Mouse (Mus musculus) liver, embryonic 12.5 days (tissue): ENCODE results near the gene Tssk1. TPM values are rescaled to one million over a fixed set of nuclear protein-coding genes. Genes with fewer than 3 reads are reported as not detected.

ENCODE experiments used
- ATAC-seq: fragments of 200-750 bp; cut with Nextera tagmentation; 2 replicates; pipeline ENCODE4 v1.8.0; 2017; ENCODE audit warnings: moderate number of reproducible peaks, mild to moderate bottlenecking, moderate library complexity
- H3K27ac ChIP-seq: fragments of 300-500 bp; sonication (generic); 2 replicates; pipeline ENCODE4 v1.5.1; 2016; ENCODE audit warnings: mild to moderate bottlenecking
- H3K27me3 ChIP-seq: fragments of 300-500 bp; sonication (generic); replicated peaks from 2 replicates; pipeline ENCODE4 v1.6.1; 2016; ENCODE audit warnings: mild to moderate bottlenecking, moderate library complexity
- H3K36me3 ChIP-seq: fragments of 300-500 bp; sonication (generic); 2 replicates; pipeline ENCODE4 v1.6.1; 2016; ENCODE audit warnings: mild to moderate bottlenecking, moderate library complexity
- H3K4me1 ChIP-seq: fragments of 300-500 bp; sonication (generic); 2 replicates; pipeline ENCODE4 v1.6.1; 2016
- H3K4me2 ChIP-seq: fragments of 300-500 bp; sonication (generic); 2 replicates; pipeline ENCODE4 v1.6.1; 2016; ENCODE audit warnings: mild to moderate bottlenecking, moderate library complexity
- H3K4me3 ChIP-seq: fragments of 300-500 bp; sonication (generic); 2 replicates; pipeline ENCODE4 v1.5.1; 2016; ENCODE audit warnings: mild to moderate bottlenecking, moderate library complexity
- H3K9ac ChIP-seq: fragments of 300-500 bp; sonication (generic); 2 replicates; pipeline ENCODE4 v1.6.1; 2016; ENCODE audit warnings: mild to moderate bottlenecking, moderate library complexity
- H3K9me3 ChIP-seq: fragments of 300-500 bp; sonication (generic); replicated peaks from 2 replicates; pipeline ENCODE4 v1.6.1; 2016; ENCODE audit warnings: mild to moderate bottlenecking, moderate library complexity
- WGBS: fragments of 180-500 bp; shearing (Covaris S2); methylation state at CpG from one replicate; pipeline ENCODE4 v1.1.7; 2016; ENCODE audit not compliant: insufficient replicate concordance; 5-methylcytosine and 5-hydroxymethylcytosine counted together
- polyA plus RNA-seq: library from polyadenylated mRNA; unstranded; fragments of >200 nt; fragmentation: Nextera tagmentation; extraction: Ambion mirVana; gene quantifications from 2 replicates; pipeline ENCODE4 v1.2.1, GENCODE M21; 2016

Gene Tssk1
- polyA plus RNA-seq, 1 experiment from 2014 or later: not detected

DNA sequence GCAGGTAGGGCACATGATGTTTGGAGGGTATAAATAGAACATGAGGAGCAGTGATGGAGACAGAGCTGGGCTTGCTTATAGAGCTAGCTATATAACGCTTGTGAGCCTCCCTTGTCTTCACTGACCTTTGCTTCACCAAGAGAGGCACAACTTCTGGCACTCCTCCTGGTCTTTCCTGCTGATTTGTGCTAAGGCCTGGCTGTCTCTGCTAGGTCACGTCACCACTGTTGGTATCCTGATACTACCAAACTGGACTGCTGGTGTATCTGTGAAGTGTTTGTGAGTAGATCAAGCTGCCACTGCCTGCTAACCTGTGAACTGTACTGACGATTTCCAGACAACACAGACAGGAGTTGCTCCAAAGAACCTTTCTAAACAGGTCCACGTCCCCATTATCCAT, 18.8 kb upstream of the Tssk1 start:
- Histone ChIP-seq H3K36me3 (peaks cover 39% of the 10 kb centered on the region), H3K4me3 (no peak overlapping the region), H3K9ac (no peak overlapping the region), H3K4me2 (no peak overlapping the region), H3K27ac (no peak overlapping the region), H3K9me3 (no peaks in the 10 kb centered on the region), H3K4me1 (peaks cover 51% of the 10 kb centered on the region), H3K27me3 (no peaks in the 10 kb centered on the region)
- ATAC-seq: no peak
- 79% methylated on average over 4 of the region's 4 CpGs for WGBS

DNA sequence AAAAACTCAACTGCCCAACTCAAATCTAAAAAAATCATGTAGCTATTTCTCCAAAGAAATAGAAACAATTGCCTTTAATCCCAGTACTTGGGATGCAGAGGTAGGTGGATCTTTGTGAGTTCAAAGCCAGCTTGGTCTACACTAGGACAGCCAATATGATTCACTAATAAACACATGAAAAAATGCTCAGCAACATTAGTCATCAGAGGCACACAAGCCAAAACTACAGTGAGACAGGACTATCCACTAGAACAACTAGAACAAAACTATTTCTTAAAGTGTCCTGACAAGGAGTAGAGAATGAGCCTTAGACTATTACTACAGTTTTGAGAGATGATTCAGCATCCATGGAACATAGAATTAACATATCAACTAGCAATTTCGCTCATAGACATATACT, 17.9 kb upstream of the Tssk1 start:
- WGBS: 64% methylated on average over 1 of the region's 1 CpGs
- no peak overlapping the region for H3K4me3 ChIP-seq
- peaks cover 41% of the 10 kb centered on the region for H3K4me1 ChIP-seq

DNA sequence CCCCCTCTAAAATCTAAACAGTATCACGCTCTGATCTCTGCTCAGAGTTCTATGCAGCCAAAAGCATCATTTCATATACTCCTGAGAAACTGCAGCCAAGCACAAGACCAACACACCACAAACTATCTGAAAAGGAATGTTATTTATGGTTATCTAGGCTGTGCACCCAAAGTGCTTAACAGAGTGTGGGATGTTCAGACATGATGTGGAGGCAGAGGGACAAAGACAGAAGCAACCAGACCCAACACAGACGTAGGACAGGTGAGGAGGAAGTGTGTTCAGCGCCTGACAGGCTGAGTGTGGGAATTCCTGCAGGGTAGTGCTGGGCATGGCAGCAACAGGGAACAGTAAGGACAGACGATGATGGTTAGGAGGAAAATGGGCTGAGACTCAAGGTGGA, 14.5 kb upstream of the Tssk1 start:
- ATAC-seq: no peak
- no peak overlapping the region for H3K9ac ChIP-seq
- peaks cover 38% of the 10 kb centered on the region for H3K36me3 ChIP-seq
- peaks cover 16% of the 10 kb centered on the region; the same call in 1 of the 2 replicates for H3K4me1 ChIP-seq
- no peak overlapping the region for H3K4me2 ChIP-seq
- H3K27ac ChIP-seq: no peak overlapping the region
- H3K9me3 ChIP-seq: no peaks in the 10 kb centered on the region
- no peak overlapping the region for H3K4me3 ChIP-seq
- 74% methylated on average over 4 of the region's 4 CpGs for WGBS
- no peaks in the 10 kb centered on the region for H3K27me3 ChIP-seq

More for the DNA sequence above, 17.9 kb upstream of the Tssk1 start:
- Histone ChIP-seq H3K9ac (no peak overlapping the region), H3K36me3 (peaks cover 35% of the 10 kb centered on the region), H3K9me3 (no peaks in the 10 kb centered on the region), H3K27me3 (no peaks in the 10 kb centered on the region), H3K4me2 (no peak overlapping the region), H3K27ac (no peak overlapping the region)
- no peak for ATAC-seq

DNA sequence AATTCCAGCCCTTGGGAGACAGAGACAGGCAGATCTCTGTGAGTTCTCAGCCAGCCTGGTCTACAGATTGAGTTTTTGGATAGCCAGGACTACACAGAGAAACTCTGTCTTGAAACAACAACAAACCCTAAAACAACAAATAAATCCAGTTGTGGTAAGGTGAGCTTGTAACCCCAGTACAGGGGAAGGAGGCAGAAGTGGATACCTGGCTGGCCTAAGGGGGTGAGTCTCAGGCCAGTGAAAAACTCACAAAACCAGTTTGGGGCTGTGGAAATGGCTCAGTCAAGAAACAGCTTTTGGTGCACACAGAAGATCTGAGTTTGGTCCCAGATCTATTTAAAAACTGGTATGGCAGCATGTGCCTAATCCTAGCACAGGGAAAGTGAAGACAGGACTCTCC, 11.8 kb upstream of the Tssk1 start:
- H3K9ac ChIP-seq: no peak overlapping the region
- H3K27ac ChIP-seq: no peak overlapping the region
- H3K36me3 ChIP-seq: peaks cover 35% of the 10 kb centered on the region
- H3K27me3 ChIP-seq: no peaks in the 10 kb centered on the region
- no peak overlapping the region for H3K4me3 ChIP-seq
- no peaks in the 10 kb centered on the region for H3K9me3 ChIP-seq
- peaks cover 25% of the 10 kb centered on the region for H3K4me1 ChIP-seq
- no peak overlapping the region for H3K4me2 ChIP-seq
- ATAC-seq: no peak

DNA sequence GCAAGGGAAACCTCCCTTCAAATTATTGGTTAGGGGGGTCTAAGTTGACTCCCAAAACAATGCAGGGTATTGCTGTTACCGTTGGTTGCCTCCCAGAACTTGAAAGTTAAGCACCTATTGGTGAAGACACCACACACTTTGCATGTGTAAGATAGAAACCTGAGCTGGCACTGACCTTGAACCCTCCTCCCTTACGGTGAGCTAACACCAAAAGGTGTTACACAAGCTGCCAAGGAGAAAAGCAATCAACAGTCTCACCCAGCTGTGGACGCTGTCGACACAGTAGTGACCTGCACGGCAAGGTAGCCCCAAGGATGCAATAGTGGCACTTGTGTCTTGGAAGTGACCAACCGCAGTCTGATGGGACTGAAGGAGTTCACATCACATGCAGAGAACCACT, 9.9 kb upstream of the Tssk1 start:
- Histone ChIP-seq H3K9me3 (no peaks in the 10 kb centered on the region), H3K4me1 (peaks cover 25% of the 10 kb centered on the region), H3K4me3 (no peak overlapping the region), H3K9ac (no peak overlapping the region), H3K36me3 (peaks cover 23% of the 10 kb centered on the region), H3K4me2 (no peak overlapping the region), H3K27me3 (no peaks in the 10 kb centered on the region), H3K27ac (no peak overlapping the region)
- no peak for ATAC-seq
- WGBS: 70% methylated on average over 6 of the region's 6 CpGs

DNA sequence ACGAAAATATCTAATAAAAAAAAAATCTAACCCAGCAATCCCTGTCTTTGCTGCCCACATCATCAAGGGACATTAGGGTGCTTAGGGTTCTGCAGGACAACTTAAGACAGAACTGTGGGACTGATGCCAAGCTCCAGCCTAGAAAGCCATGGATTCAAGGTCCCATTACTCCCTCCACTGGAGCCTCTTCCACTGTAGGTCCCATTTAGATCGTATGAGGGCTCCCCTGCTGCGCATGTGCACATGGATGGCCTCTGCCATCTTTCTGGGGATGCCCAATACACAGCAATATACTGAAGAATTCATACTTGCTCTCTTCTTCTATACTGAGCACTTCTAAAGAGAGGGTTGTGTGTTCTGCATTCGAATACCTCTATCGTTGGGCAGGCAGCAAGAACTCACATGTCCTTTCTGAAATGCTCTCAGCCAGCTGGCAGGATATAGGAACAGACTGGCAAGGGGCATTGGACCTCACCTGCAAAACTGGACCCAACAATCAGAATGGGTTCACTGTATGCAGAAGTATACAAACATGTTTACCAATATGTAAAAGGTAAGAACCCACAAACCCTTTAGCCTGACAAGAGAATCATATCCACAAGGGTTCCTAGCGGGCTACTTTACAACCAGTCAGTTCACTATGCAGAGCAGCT, 4.2 kb upstream of the Tssk1 start:
- WGBS: 79% methylated on average over 6 of the region's 6 CpGs
- H3K36me3 ChIP-seq: peaks cover 7% of the 10 kb centered on the region; the same call in 1 of the 2 replicates
- peak overlapping the region; percentile 98; the same call in 1 of the 2 replicates for H3K9ac ChIP-seq
- peak overlapping the region; percentile 81 for H3K4me2 ChIP-seq
- peak overlapping the region; percentile 93 for H3K4me3 ChIP-seq
- H3K9me3 ChIP-seq: no peaks in the 10 kb centered on the region
- peaks cover 35% of the 10 kb centered on the region for H3K4me1 ChIP-seq
- no peak for ATAC-seq
- no peak overlapping the region for H3K27ac ChIP-seq
- peaks cover 5% of the 10 kb centered on the region; the same call in 1 of the 2 replicates for H3K27me3 ChIP-seq

DNA sequence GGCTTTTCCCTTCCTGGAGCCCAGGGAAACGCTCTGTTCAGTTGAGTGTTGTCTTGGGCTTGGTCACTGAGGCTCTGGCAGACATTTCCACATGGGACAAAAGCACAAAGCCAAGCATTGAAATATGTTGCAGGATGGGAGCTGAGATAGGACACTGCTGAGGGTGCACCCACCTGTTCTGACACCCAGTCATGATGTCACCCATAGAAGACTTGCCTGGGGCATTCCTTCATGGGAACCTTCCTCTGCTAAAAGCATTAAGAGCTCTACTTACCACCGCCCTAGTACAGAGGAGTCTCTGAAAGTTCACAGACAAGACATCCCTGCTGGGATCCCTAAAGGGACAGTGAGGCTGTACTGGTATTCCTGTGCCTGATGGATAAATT, 3.7 kb upstream of the Tssk1 start:
- Histone ChIP-seq H3K9me3 (no peaks in the 10 kb centered on the region), H3K9ac (peak overlapping the region; percentile 98), H3K36me3 (peaks cover 7% of the 10 kb centered on the region; the same call in 1 of the 2 replicates), H3K27ac (peak overlapping the region; percentile 91), H3K27me3 (peaks cover 5% of the 10 kb centered on the region; the same call in 1 of the 2 replicates), H3K4me1 (peaks cover 32% of the 10 kb centered on the region), H3K4me3 (peak overlapping the region; percentile 93), H3K4me2 (peak overlapping the region; percentile 81)
- no peak for ATAC-seq
- WGBS: 60% methylated on average over 2 of the region's 2 CpGs

DNA sequence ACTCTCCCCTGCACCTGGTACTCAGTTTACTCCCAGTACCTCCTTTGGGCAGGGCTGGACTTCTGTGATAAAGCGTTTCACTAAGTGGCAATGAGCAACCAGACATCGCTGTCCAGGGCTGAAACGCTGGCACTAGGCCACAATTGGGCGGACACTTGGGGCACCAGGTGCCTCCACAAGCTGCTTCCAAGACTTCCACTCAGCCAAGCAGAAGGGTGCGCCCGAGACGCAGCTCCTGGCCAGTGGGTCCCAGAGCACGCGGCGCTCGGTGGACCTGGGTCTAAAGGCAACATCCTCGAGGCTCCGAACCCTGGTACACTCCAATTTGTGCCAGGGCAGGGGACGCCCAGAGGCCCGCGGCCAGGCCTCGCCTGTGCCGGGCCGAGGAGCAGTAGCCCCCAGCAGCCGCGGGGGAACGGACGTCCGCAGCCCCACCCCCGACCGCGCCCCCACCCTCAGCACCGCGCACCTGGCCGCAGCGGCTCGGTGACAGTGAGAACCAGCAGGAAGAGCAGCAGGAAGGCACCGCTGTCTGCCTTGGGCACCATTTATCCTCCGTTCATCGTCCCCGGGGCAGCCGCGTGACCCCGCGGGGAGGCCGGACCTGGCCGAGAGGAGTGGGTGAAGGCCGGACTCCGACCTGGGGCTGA, 3.0 kb upstream of the Tssk1 start:
- H3K9me3 ChIP-seq: no peaks in the 10 kb centered on the region

DNA sequence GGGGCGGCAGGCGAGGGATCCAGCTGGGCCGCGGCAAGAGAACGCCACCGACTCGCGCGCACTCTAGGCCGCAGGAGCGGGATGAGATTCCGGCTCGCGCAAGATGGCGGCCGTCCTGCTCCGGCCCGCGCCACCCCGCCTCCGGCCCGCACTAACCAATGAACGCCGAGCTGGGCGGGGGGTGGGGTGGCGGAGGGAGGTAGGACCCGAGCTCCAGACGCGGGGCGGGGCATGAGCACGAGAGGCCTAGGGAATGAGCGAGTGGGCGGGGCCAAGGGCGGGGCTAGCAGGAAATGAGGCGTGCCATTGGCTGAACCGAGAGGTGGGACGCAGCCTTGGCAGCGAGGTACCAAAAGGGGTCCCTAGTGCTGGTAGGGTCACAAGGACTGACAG, 2.5 kb upstream of the Tssk1 start, which contains the start of gene Gm20518:
TSS of gene Gm20518 (minus strand) at position 105 of the 393 bp plus-strand sequence.
- Histone ChIP-seq H3K4me3 (peak within 1 kb of the TSS; percentile 93), H3K9me3 (no peaks in the 10 kb centered on the region), H3K27ac (peak within 1 kb of the TSS; percentile 91), H3K4me1 (peaks cover 25% of the 10 kb centered on the region), H3K9ac (peak within 1 kb of the TSS; percentile 98), H3K27me3 (peaks cover 11% of the 10 kb centered on the region; the same call in 1 of the 2 replicates), H3K36me3 (peaks cover 7% of the 10 kb centered on the region; the same call in 1 of the 2 replicates), H3K4me2 (peak within 1 kb of the TSS; percentile 81)
- under 1% methylated on average over 37 of the region's 38 CpGs for WGBS
- ATAC-seq: peak; percentile 97

More for the DNA sequence above, 3.0 kb upstream of the Tssk1 start:
- WGBS: under 1% methylated on average over 44 of the region's 44 CpGs
- peak; percentile 73 for ATAC-seq
- H3K9ac ChIP-seq: peak overlapping the region; percentile 98
- H3K4me1 ChIP-seq: peaks cover 25% of the 10 kb centered on the region
- peaks cover 7% of the 10 kb centered on the region; the same call in 1 of the 2 replicates for H3K27me3 ChIP-seq
- peak overlapping the region; percentile 81 for H3K4me2 ChIP-seq
- H3K4me3 ChIP-seq: peak overlapping the region; percentile 93
- H3K36me3 ChIP-seq: peaks cover 7% of the 10 kb centered on the region; the same call in 1 of the 2 replicates
- peak overlapping the region; percentile 91 for H3K27ac ChIP-seq

DNA sequence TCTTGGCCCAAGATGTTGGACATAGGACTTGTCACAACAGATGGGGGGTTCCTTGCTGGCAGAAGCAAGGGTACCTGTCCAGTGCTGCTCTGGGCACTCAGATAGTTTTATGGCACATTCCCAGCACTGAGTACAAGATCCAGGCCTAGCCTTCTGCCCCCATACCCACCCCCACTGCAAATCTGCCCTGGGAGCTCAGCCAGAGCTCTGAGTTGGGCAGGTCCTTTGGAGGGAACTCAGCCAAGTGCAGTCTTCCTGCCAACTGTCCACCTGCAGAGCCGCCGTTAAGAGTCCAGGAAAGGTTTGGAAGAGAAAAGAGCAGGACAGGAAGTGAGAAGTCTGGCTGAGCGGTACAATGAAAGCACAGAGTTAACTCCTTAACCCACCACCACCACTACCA, 1.4 kb upstream of the Tssk1 start:
- H3K36me3 ChIP-seq: peaks cover 7% of the 10 kb centered on the region; the same call in 1 of the 2 replicates
- H3K9me3 ChIP-seq: no peaks in the 10 kb centered on the region
- no peak overlapping the region for H3K27ac ChIP-seq
- 58% methylated on average over 3 of the region's 3 CpGs for WGBS
- peaks cover 25% of the 10 kb centered on the region for H3K4me1 ChIP-seq
- no peak overlapping the region for H3K4me3 ChIP-seq
- H3K9ac ChIP-seq: no peak overlapping the region
- H3K27me3 ChIP-seq: peaks cover 11% of the 10 kb centered on the region; the same call in 1 of the 2 replicates
- H3K4me2 ChIP-seq: no peak overlapping the region
- no peak for ATAC-seq

DNA sequence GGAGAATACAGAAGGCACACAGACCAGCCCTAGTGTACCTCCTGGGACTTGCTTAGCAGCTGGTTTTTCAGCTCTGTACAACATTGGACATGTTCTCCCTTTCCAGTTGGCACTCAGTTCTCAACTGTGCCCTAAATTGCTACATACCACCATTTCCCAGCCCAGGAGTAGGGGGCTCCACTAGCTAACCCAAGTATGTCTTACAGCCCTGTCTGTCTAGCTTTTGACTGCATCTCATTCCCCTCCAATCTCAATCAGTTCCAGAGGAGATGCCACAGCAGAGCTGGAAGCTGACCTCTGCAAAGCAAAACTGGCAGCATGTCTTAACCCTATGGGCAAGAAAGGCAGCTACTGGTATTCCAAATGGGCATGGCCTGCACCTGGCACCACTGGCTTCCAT, 2.1 kb downstream of the Tssk1 start:
- Histone ChIP-seq H3K27ac (no peak overlapping the region), H3K36me3 (peaks cover 27% of the 10 kb centered on the region), H3K9me3 (no peaks in the 10 kb centered on the region), H3K4me3 (no peak overlapping the region), H3K27me3 (peaks cover 11% of the 10 kb centered on the region; the same call in 1 of the 2 replicates), H3K4me2 (no peak overlapping the region), H3K4me1 (peaks cover 10% of the 10 kb centered on the region), H3K9ac (no peak overlapping the region)
- ATAC-seq: no peak

DNA sequence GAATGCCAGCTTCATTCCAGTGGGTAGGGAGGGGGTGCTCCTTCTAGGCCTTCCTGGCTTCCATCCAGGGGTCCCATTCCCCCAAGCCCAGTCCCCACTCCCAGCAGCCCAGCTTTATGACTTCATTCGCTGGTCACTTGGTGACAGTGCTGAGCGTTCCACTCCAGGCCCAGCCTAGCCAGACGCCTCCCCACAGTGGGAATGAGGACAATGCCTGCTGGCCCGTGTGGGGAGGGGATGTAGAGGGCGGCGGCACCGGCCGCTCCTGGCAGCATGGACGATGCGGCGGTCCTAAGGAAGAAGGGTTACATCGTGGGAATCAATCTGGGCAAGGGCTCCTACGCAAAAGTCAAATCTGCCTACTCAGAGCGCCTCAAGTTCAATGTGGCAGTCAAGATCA, 4.4 kb downstream of the Tssk1 start, which contains the start of the genes Dgcr2 and Tssk2:
TSS of gene Dgcr2 (minus strand) at position 101 of the 400 bp plus-strand sequence.
TSS of gene Tssk2 (plus strand) at position 176 of the 400 bp plus-strand sequence.
- H3K9ac ChIP-seq: no peak within 1 kb of the TSS
- peaks cover 51% of the 10 kb centered on the region for H3K36me3 ChIP-seq
- no peak for ATAC-seq
- peaks cover 11% of the 10 kb centered on the region; the same call in 1 of the 2 replicates for H3K27me3 ChIP-seq
- H3K27ac ChIP-seq: no peak within 1 kb of the TSS
- no peaks in the 10 kb centered on the region for H3K9me3 ChIP-seq
- no peak within 1 kb of the TSS for H3K4me3 ChIP-seq
- 82% methylated on average over 14 of the region's 14 CpGs for WGBS
- no peak within 1 kb of the TSS for H3K4me2 ChIP-seq
- H3K4me1 ChIP-seq: no peaks in the 10 kb centered on the region
